Mouse (Mus musculus): ENCODE results near the gene Mpz.

- TF ChIP-seq CTCF (IDR thresholded peaks at IDR 0.05; ENCODE audit: low read depth) (no peak), EP300 (IDR thresholded peaks at IDR 0.05; ENCODE audit: low read depth) (no peak)
Observed at GRCm38 (mm10) chr1:171168906-171169305, 18.4 kb downstream of the Mpz start.

Data from heart, postnatal 0 days (tissue).